Mouse (Mus musculus): ENCODE results near the gene Spata32. TPM values are rescaled to one million over a fixed set of nuclear protein-coding genes. Genes with fewer than 3 reads are reported as not detected.

Spata32 gene
- total RNA-seq, 2 experiments from 2014 or later = not detected

Other genes with a start within 250 kb of the Spata32 start
- 100 to 1,000 TPM in 1 of 2 experiments, 10 to 100 TPM in 1; 97.0 to 100 TPM for gene Nmt1, start 190.2 kb downstream of the Spata32 start, total RNA-seq (2021)
- 10 to 100 TPM; 44.7 to 54.1 TPM for gene Dcakd, start 190.1 kb downstream of the Spata32 start, total RNA-seq (2021)
- 10 to 100 TPM in 1 of 2 experiments, 1 to 10 TPM in 1; 6.6 to 12.0 TPM for gene Plcd3, start 116.8 kb downstream of the Spata32 start, total RNA-seq (2021)
- 100 to 1,000 TPM; 116 to 169 TPM for gene Acbd4, start 116.8 kb downstream of the Spata32 start, total RNA-seq (2021)
- 10 to 100 TPM; 71.1 to 83.3 TPM for gene Hexim1, start 102.2 kb downstream of the Spata32 start, total RNA-seq (2021)
- 1 to 10 TPM; 2.8 to 5.6 TPM for gene Hexim2, start 86.0 kb downstream of the Spata32 start, total RNA-seq (2021)
- gene Fmnl1, start 47.3 kb downstream of the Spata32 start, total RNA-seq (2021) = 10 to 100 TPM; 19.8 to 20.9 TPM
- gene 1700023F06Rik, start 9.9 kb downstream of the Spata32 start, total RNA-seq (2021) = under 1 TPM; 0.27 to 0.61 TPM
- gene Map3k14, start 49.0 kb upstream of the Spata32 start, total RNA-seq (2021) = 10 to 100 TPM in 1 of 2 experiments, 1 to 10 TPM in 1; 9.2 to 10.5 TPM
- 10 to 100 TPM; 12.4 to 13.1 TPM for gene Arhgap27, start 145.3 kb upstream of the Spata32 start, total RNA-seq (2021)
- gene Plekhm1, start 194.3 kb upstream of the Spata32 start, total RNA-seq (2021) = 10 to 100 TPM; 21.3 to 22.2 TPM